Mouse (Mus musculus) myocyte (in vitro differentiated cells): ENCODE data around the gene Traf2.

ENCODE experiments used
- POLR2A ChIP-seq: IDR thresholded peaks from one replicate; pipeline ENCODE4 v1.6.1; 2011; ENCODE audit warnings: low read depth, mild to moderate bottlenecking, control low read depth, moderate library complexity; ENCODE audit not compliant: insufficient read length
- TCF12 ChIP-seq: IDR thresholded peaks from one replicate; pipeline ENCODE4 v1.6.1; 2011; ENCODE audit warnings: mild to moderate bottlenecking, control low read depth; ENCODE audit not compliant: poor library complexity, insufficient read depth, severe bottlenecking
- USF1 ChIP-seq: IDR thresholded peaks from one replicate; pipeline ENCODE4 v1.6.1; 2011; ENCODE audit warnings: low read depth, mild to moderate bottlenecking, control low read depth, moderate library complexity

DNA sequence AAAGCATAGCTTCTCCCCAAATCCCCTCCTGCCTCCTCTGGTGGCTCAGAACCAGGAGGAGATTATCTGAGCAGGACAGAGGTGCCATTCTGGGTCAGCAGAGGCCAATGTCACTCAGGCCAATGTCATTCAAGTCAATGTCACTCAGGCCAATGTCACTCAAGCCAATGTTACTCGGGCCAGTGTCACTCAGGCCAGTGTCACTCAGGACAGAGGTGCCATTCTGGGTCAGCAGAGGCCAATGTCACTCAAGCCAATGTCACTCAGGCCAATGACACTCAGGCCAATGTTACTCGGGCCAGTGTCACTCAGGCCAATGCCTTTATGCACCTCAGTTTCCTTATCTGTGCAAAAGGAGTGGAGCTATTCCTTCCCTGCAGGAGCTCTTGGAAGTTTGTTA is 74.2 kb downstream of the Traf2 start:
- TF ChIP-seq POLR2A (no peak), USF1 (no peak), TCF12 (no peak)
